Comparison of ENCODE assay signal across 8 mouse cellular contexts in genomic region chr3:89417840-89418169, GRCm38 (mm10). TPM values are rescaled to one million over a fixed set of nuclear protein-coding genes. Genes with fewer than 3 reads are reported as not detected.
DNase-seq lines count a peak whose midpoint lies in the region; ATAC-seq and TF ChIP-seq lines count a peak whose summit lies in the region.

No protein-coding gene starts in this region.

- H3K27me3 ChIP-seq in heart, adult 2 months (ENCODE audit: control insufficient read depth, insufficient read depth, low read length), result no peaks in the 10 kb centered on the region
- no peaks in the 10 kb centered on the region for H3K27me3 ChIP-seq in MEL (ENCODE audit: control insufficient read depth in 1 of 2, insufficient read depth in 2 of 2, low read length in 2 of 2)

- H3K4me3 ChIP-seq in heart, adult 2 months, result peak overlapping the region; percentile 88
- H3K4me3 ChIP-seq in MEL (ENCODE audit: control insufficient read depth in 1 of 2, insufficient read depth in 1 of 2, low read depth in 2 of 2, low read length in 2 of 2), result peak overlapping the region; percentile 75 to 92

- H3K4me1 ChIP-seq in heart, adult 2 months (ENCODE audit: control insufficient read depth, insufficient read depth, low read length), result peaks cover 8% of the 10 kb centered on the region
- H3K4me1 ChIP-seq in MEL (ENCODE audit: control insufficient read depth in 1 of 2, insufficient read depth in 2 of 2, low read length in 2 of 2), result peaks cover 18 to 38% of the 10 kb centered on the region in 2 experiments

- no peak overlapping the region; the same call in 1 of the 2 replicates for H3K27ac ChIP-seq in heart, adult 2 months
- peak overlapping the region; percentile 87 for H3K27ac ChIP-seq in MEL (ENCODE audit: control insufficient read depth, low read depth, low read length)

- H3K9me3 ChIP-seq in MEL (replicated peaks; ENCODE audit: insufficient read depth, low read length), result no peaks in the 10 kb centered on the region

- H3K36me3 ChIP-seq in heart, adult 2 months (ENCODE audit: control insufficient read depth, insufficient read depth, low read length), result no peaks in the 10 kb centered on the region
- H3K36me3 ChIP-seq in MEL (ENCODE audit: control insufficient read depth in 1 of 2, insufficient read depth in 2 of 2, low read length in 2 of 2), result peaks cover 7 to 40% of the 10 kb centered on the region in 2 experiments

- no peak overlapping the region for H3K9ac ChIP-seq in heart, adult 2 months (ENCODE audit: low read depth, low read length)
- peak overlapping the region; percentile 81 for H3K9ac ChIP-seq in MEL (ENCODE audit: control insufficient read depth, low read depth, low read length, poor library complexity, severe bottlenecking)

- TF ChIP-seq CTCF in heart, adult 2 months (IDR thresholded peaks at IDR 0.05), result no peak
- no peak for TF ChIP-seq CTCF in MEL (IDR thresholded peaks at IDR 0.05 in 2 of 3, conservative IDR thresholded peaks at IDR 0.05 in 1 of 3; ENCODE audit: control insufficient read depth in 1 of 3, insufficient read depth in 1 of 3, low read depth in 2 of 3, low read length in 3 of 3, poor library complexity in 1 of 3, severe bottlenecking in 1 of 3)

- TF ChIP-seq EP300 in heart, adult 2 months (IDR thresholded peaks at IDR 0.05; ENCODE audit: insufficient read depth, low read depth, low read length), result no peak
- TF ChIP-seq EP300 in MEL (IDR thresholded peaks at IDR 0.05; ENCODE audit: low read depth in 1 of 2, low read length in 2 of 2), result no peak

- no peak for TF ChIP-seq RAD21 in MEL (IDR thresholded peaks at IDR 0.05; ENCODE audit: low read depth, low read length)

- WGBS in heart, adult 2 months, result under 1% methylated on average over 20 of the region's 20 CpGs

- no peak for DNase-seq in heart, adult 2 months
- no peak for DNase-seq in heart, postnatal 14 days
- DNase-seq in MEL (ENCODE audit: low read depth, low spot score), result peak; percentile 96
- no peak for DNase-seq in left cerebral cortex, adult 18-20 months (ENCODE audit: low spot score in 2 of 2)
- DNase-seq in cerebellum, adult 11-12 months, result no peak

- TF ChIP-seq POLR2A in heart, adult 2 months (IDR thresholded peaks at IDR 0.05; ENCODE audit: insufficient read depth, low read depth, low read length), result no peak
- TF ChIP-seq POLR2A in MEL (IDR thresholded peaks at IDR 0.05; ENCODE audit: control insufficient read depth in 1 of 2, insufficient read depth in 1 of 2, low read depth in 1 of 2, low read length in 2 of 2, poor library complexity in 1 of 2), result peak in 1 of 2 experiments; percentile 78; a peak in 2 of 4 replicates

- H3K79me2 ChIP-seq in heart, adult 2 months (replicated peaks; ENCODE audit: control insufficient read depth, insufficient read depth, low read length), result peaks cover 2% of the 10 kb centered on the region; the same call in 1 of the 2 replicates
- peaks cover 48% of the 10 kb centered on the region for H3K79me2 ChIP-seq in MEL (ENCODE audit: control insufficient read depth, insufficient read depth, low read length, poor library complexity)

- 0 out of 4 replicates have a peak, but pooled peaks have one; percentile 1 to 3 for ATAC-seq in hematopoietic stem cell, adult 5-6 weeks (replicated peaks in 1 of 2; ENCODE audit: insufficient read depth in 1 of 2, low FRiP score in 2 of 2, low TSS enrichment in 1 of 2, low read depth in 1 of 2, poor library complexity in 2 of 2, severe bottlenecking in 2 of 2)
- ATAC-seq in megakaryocyte-erythroid progenitor cell, adult 5-6 weeks (replicated peaks; ENCODE audit: low FRiP score, low TSS enrichment, poor library complexity, severe bottlenecking), result peak; percentile 4
- ATAC-seq in inflammation-experienced regulatory T-cells, adult 6 months, result no peak

- intact Hi-C loops in heart, adult 2 months (cut with DNase I), result loop anchor here (2.0 kb wide), 1 partner anchor 19 kb away; the partner anchor contains the start of gene Pbxip1
- intact Hi-C loops in heart, postnatal 14 days (cut with DNase I), result no loop called here

TF ChIP-seq in MEL, 35 proteins besides CTCF, POLR2A, EP300 and RAD21:
- TF ChIP-seq POLR2AphosphoS5 (IDR thresholded peaks at IDR 0.05; ENCODE audit: borderline replicate concordance, low read depth, low read length) (no peak), NRF1 (IDR thresholded peaks at IDR 0.05; ENCODE audit: insufficient read depth, low read depth, low read length, poor library complexity, severe bottlenecking) (peak; percentile 85), MXI1 (IDR thresholded peaks at IDR 0.05; ENCODE audit: low read depth, low read length) (no peak), UBTF (IDR thresholded peaks at IDR 0.05; ENCODE audit: borderline replicate concordance, insufficient read depth, low read depth, low read length) (no peak)

RNA-seq across cellular contexts. Expression of gene Cks1b, which starts 0.4 kb away (rescaled TPM):
- 1 to 10 TPM; 3.3 to 3.5 TPM for total RNA-seq in heart, adult 2 months (2021)
- 9.0 and 10.7 TPM in 2 replicates for polyA plus RNA-seq in heart, adult 2 months (2012; rRNA removed)
- 10 to 100 TPM in 1 of 2 experiments, 1 to 10 TPM in 1; 7.9 to 14.4 TPM for total RNA-seq in heart, postnatal 14 days (2021)
- 271 and 292 TPM in 2 replicates for total RNA-seq in MEL (2012; rRNA removed)
- 100 to 1,000 TPM; 177 to 438 TPM for polyA plus RNA-seq in MEL (2012; ENCODE audit: insufficient read depth in 1 of 2, insufficient read length in 2 of 2, low read depth in 1 of 2, low replicate concordance in 2 of 2, missing spikeins in 1 of 2)
- 106 and 133 TPM in 2 replicates for total RNA-seq in hematopoietic stem cell, adult 5-6 weeks (2017)
- total RNA-seq in megakaryocyte-erythroid progenitor cell, adult 5-6 weeks (2014; fragmentation: Nextera tagmentation), result 185 and 237 TPM in 2 replicates
- total RNA-seq in megakaryocyte-erythroid progenitor cell, adult 5-6 weeks (2017), result 127 and 184 TPM in 2 replicates
- total RNA-seq in left cerebral cortex, adult 18-20 months (2021), result 1 to 10 TPM; 2.2 to 2.7 TPM
- polyA plus RNA-seq in inflammation-experienced regulatory T-cells, adult 6 months (2017; shearing (Covaris generic)), result 100 to 1,000 TPM in 1 of 3 experiments, 10 to 100 TPM in 2; 23.3 to 176 (median 34.8) TPM

RNA-seq across cellular contexts. Expression of gene Shc1, which starts 0.4 kb away (rescaled TPM):
- 10 to 100 TPM; 31.6 to 32.0 TPM for total RNA-seq in heart, adult 2 months (2021)
- 32.4 and 50.5 TPM in 2 replicates for polyA plus RNA-seq in heart, adult 2 months (2012; rRNA removed)
- total RNA-seq in heart, postnatal 14 days (2021), result 10 to 100 TPM; 45.0 to 47.5 TPM
- total RNA-seq in MEL (2012; rRNA removed), result 41.9 and 49.2 TPM in 2 replicates
- polyA plus RNA-seq in MEL (2012; ENCODE audit: insufficient read depth in 1 of 2, insufficient read length in 2 of 2, low read depth in 1 of 2, low replicate concordance in 2 of 2, missing spikeins in 1 of 2), result 10 to 100 TPM in 1 of 2 experiments, not detected in 1; 79.8 TPM
- total RNA-seq in hematopoietic stem cell, adult 5-6 weeks (2017), result 50.8 and 51.2 TPM in 2 replicates
- 95.9 and 113 TPM in 2 replicates for total RNA-seq in megakaryocyte-erythroid progenitor cell, adult 5-6 weeks (2014; fragmentation: Nextera tagmentation)
- 40.2 and 68.5 TPM in 2 replicates for total RNA-seq in megakaryocyte-erythroid progenitor cell, adult 5-6 weeks (2017)
- 10 to 100 TPM; 15.0 to 15.6 TPM for total RNA-seq in left cerebral cortex, adult 18-20 months (2021)
- 10 to 100 TPM; 31.2 to 34.1 (median 33.7) TPM for polyA plus RNA-seq in inflammation-experienced regulatory T-cells, adult 6 months (2017; shearing (Covaris generic))

RNA-seq across cellular contexts. Expression of gene Flad1, which starts 6.1 kb away (rescaled TPM):
- 10 to 100 TPM; 56.1 to 59.7 TPM for total RNA-seq in heart, adult 2 months (2021)
- polyA plus RNA-seq in heart, adult 2 months (2012; rRNA removed), result 81.3 and 89.8 TPM in 2 replicates
- total RNA-seq in heart, postnatal 14 days (2021), result 10 to 100 TPM; 44.7 to 46.1 TPM
- 38.0 and 42.9 TPM in 2 replicates for total RNA-seq in MEL (2012; rRNA removed)
- 10 to 100 TPM in 1 of 2 experiments, not detected in 1; 54.2 TPM for polyA plus RNA-seq in MEL (2012; ENCODE audit: insufficient read depth in 1 of 2, insufficient read length in 2 of 2, low read depth in 1 of 2, low replicate concordance in 2 of 2, missing spikeins in 1 of 2)
- 12.9 and 18.2 TPM in 2 replicates for total RNA-seq in hematopoietic stem cell, adult 5-6 weeks (2017)
- 24.8 and 27.7 TPM in 2 replicates for total RNA-seq in megakaryocyte-erythroid progenitor cell, adult 5-6 weeks (2014; fragmentation: Nextera tagmentation)
- 10.7 and 12.6 TPM in 2 replicates for total RNA-seq in megakaryocyte-erythroid progenitor cell, adult 5-6 weeks (2017)
- total RNA-seq in left cerebral cortex, adult 18-20 months (2021), result 10 to 100 TPM; 31.6 to 36.0 TPM
- 10 to 100 TPM; 43.1 to 63.7 (median 57.5) TPM for polyA plus RNA-seq in inflammation-experienced regulatory T-cells, adult 6 months (2017; shearing (Covaris generic))

RNA-seq across cellular contexts. Expression of gene Pygo2, which starts 12.2 kb away (rescaled TPM):
- total RNA-seq in heart, adult 2 months (2021), result 10 to 100 TPM; 12.5 to 15.3 TPM
- 14.4 and 17.3 TPM in 2 replicates for polyA plus RNA-seq in heart, adult 2 months (2012; rRNA removed)
- 10 to 100 TPM; 16.5 to 19.9 TPM for total RNA-seq in heart, postnatal 14 days (2021)
- 50.8 and 61.1 TPM in 2 replicates for total RNA-seq in MEL (2012; rRNA removed)
- 10 to 100 TPM in 1 of 2 experiments, not detected in 1; 50.3 TPM for polyA plus RNA-seq in MEL (2012; ENCODE audit: insufficient read depth in 1 of 2, insufficient read length in 2 of 2, low read depth in 1 of 2, low replicate concordance in 2 of 2, missing spikeins in 1 of 2)
- total RNA-seq in hematopoietic stem cell, adult 5-6 weeks (2017), result 11.8 and 14.3 TPM in 2 replicates
- 38.5 and 42.2 TPM in 2 replicates for total RNA-seq in megakaryocyte-erythroid progenitor cell, adult 5-6 weeks (2014; fragmentation: Nextera tagmentation)
- total RNA-seq in megakaryocyte-erythroid progenitor cell, adult 5-6 weeks (2017), result 9.6 and 19.9 TPM in 2 replicates
- 10 to 100 TPM; 57.2 to 66.1 TPM for total RNA-seq in left cerebral cortex, adult 18-20 months (2021)
- 1 to 10 TPM; 9.0 to 9.6 (median 9.5) TPM for polyA plus RNA-seq in inflammation-experienced regulatory T-cells, adult 6 months (2017; shearing (Covaris generic))

RNA-seq across cellular contexts. Expression of gene Lenep, which starts 15.2 kb away (rescaled TPM):
- total RNA-seq in heart, adult 2 months (2021), result not detected
- 2.1 and 5.4 TPM in 2 replicates for polyA plus RNA-seq in heart, adult 2 months (2012; rRNA removed)
- total RNA-seq in heart, postnatal 14 days (2021), result under 1 TPM in 1 of 2 experiments, not detected in 1; 0.98 TPM
- total RNA-seq in MEL (2012; rRNA removed), result not detected in 2 replicates
- polyA plus RNA-seq in MEL (2012; ENCODE audit: insufficient read depth in 1 of 2, insufficient read length in 2 of 2, low read depth in 1 of 2, low replicate concordance in 2 of 2, missing spikeins in 1 of 2), result not detected
- total RNA-seq in hematopoietic stem cell, adult 5-6 weeks (2017), result 0.15 and 1.9 TPM in 2 replicates
- total RNA-seq in megakaryocyte-erythroid progenitor cell, adult 5-6 weeks (2014; fragmentation: Nextera tagmentation), result 3.5 and 3.6 TPM in 2 replicates
- total RNA-seq in megakaryocyte-erythroid progenitor cell, adult 5-6 weeks (2017), result not detected in 2 replicates
- 1 to 10 TPM; 3.8 to 6.4 TPM for total RNA-seq in left cerebral cortex, adult 18-20 months (2021)
- under 1 TPM in 1 of 3 experiments, not detected in 2; 0.38 TPM for polyA plus RNA-seq in inflammation-experienced regulatory T-cells, adult 6 months (2017; shearing (Covaris generic))
